Mouse (Mus musculus): Measurements from ENCODE around the gene Stx6. TPM values are rescaled to one million over a fixed set of nuclear protein-coding genes. Genes with fewer than 3 reads are reported as not detected.

Stx6 gene
- total and polyA plus RNA-seq, 2 experiments: 10.1 to 11.7 TPM

DNA sequence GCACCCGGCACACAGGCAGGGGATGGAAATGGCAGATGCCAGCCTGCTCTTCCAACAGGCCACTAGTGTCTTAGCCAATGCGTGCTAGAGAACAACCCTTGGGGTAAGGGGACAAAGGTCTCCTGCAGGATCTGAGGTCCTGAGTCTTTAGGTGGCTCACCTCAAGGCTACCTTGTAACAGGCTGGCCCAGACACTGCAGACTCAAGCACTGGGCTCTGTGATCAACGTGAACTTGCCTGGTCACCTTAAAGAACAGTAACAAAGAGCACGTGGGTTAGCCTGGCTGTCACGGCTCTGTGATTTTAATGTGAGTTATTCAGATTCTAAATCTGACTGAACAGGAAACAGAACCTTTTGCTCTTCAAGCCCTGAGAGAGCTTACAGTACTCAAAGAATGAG lies 79.6 kb downstream of the Stx6 start:
- TF ChIP-seq CTCF (IDR thresholded peaks at IDR 0.05; ENCODE audit: low read depth, low read length) (no peak), POLR2A (IDR thresholded peaks at IDR 0.05; ENCODE audit: extremely low read depth, insufficient read depth, low read length) (no peak)
- no peak overlapping the region for H3K4me3 ChIP-seq (ENCODE audit: insufficient read depth, low read depth, low read length)
- no peak overlapping the region for H3K27ac ChIP-seq (replicated peaks; ENCODE audit: insufficient read depth, low read depth, low read length)
- H3K27me3 ChIP-seq (ENCODE audit: control insufficient read depth, insufficient read depth, low read length): no peaks in the 10 kb centered on the region
- H3K79me2 ChIP-seq (ENCODE audit: control insufficient read depth, insufficient read depth, low read length): no peaks in the 10 kb centered on the region
- no peak overlapping the region for H3K9ac ChIP-seq (ENCODE audit: low read depth, low read length)
- 91% methylated on average over 5 of the region's 5 CpGs for WGBS
- no peaks in the 10 kb centered on the region for H3K36me3 ChIP-seq (ENCODE audit: control insufficient read depth, insufficient read depth, low read length)
- DNase-seq (ENCODE audit: extremely low read depth, low read depth, low spot score): no peak
- H3K4me1 ChIP-seq (ENCODE audit: control insufficient read depth, insufficient read depth, low read length): no peaks in the 10 kb centered on the region

DNA sequence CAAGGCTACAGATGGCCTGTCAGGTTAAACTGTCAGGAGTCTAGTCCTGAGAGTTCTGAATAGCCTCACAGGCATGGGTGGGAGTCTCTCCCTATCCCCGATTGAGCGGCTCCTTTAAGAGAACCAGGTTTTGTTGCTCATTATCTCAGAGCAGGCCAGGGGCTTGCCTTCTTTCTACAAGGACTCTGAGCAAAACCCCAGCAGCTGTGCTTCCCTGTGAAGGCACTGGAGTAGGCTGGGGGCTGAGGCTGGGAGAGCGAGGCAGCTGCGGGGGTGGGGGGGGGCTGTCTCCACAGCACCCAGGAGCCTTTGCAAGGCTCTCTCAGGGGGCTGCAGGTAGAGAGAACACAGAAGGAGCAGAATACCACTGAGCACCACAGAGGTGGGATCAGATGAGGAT lies 80.7 kb downstream of the Stx6 start:
- no peak overlapping the region for H3K27ac ChIP-seq (replicated peaks; ENCODE audit: insufficient read depth, low read depth, low read length)
- WGBS: 92% methylated on average over 4 of the region's 4 CpGs

GRCm38 (mm10) chr1:155239962-155240717 lies 81.6 kb downstream of the Stx6 start:
- WGBS: 85% methylated on average over 6 of the region's 6 CpGs
- no peak overlapping the region for H3K9ac ChIP-seq (ENCODE audit: low read depth, low read length)
- no peaks in the 10 kb centered on the region for H3K4me1 ChIP-seq (ENCODE audit: control insufficient read depth, insufficient read depth, low read length)

More for the DNA sequence above, 80.7 kb downstream of the Stx6 start:
- Histone ChIP-seq H3K9ac (ENCODE audit: low read depth, low read length) (no peak overlapping the region), H3K27me3 (ENCODE audit: control insufficient read depth, insufficient read depth, low read length) (peaks cover 3% of the 10 kb centered on the region; the same call in 1 of the 2 replicates), H3K36me3 (ENCODE audit: control insufficient read depth, insufficient read depth, low read length) (no peaks in the 10 kb centered on the region), H3K4me1 (ENCODE audit: control insufficient read depth, insufficient read depth, low read length) (no peaks in the 10 kb centered on the region), H3K79me2 (ENCODE audit: control insufficient read depth, insufficient read depth, low read length) (no peaks in the 10 kb centered on the region), H3K4me3 (ENCODE audit: insufficient read depth, low read depth, low read length) (no peak overlapping the region)
- no peak for TF ChIP-seq CTCF (IDR thresholded peaks at IDR 0.05; ENCODE audit: low read depth, low read length)
- no peak for TF ChIP-seq POLR2A (IDR thresholded peaks at IDR 0.05; ENCODE audit: extremely low read depth, insufficient read depth, low read length)
- no peak for DNase-seq (ENCODE audit: extremely low read depth, low read depth, low spot score)

GRCm38 (mm10) chr1:155241701-155242487 lies 83.4 kb downstream of the Stx6 start:
- WGBS: 82% methylated on average over 12 of the region's 12 CpGs

More at GRCm38 (mm10) chr1:155239962-155240717, 81.6 kb downstream of the Stx6 start:
- no peak for TF ChIP-seq CTCF (IDR thresholded peaks at IDR 0.05; ENCODE audit: low read depth, low read length)
- no peak for TF ChIP-seq POLR2A (IDR thresholded peaks at IDR 0.05; ENCODE audit: extremely low read depth, insufficient read depth, low read length)
- DNase-seq (ENCODE audit: extremely low read depth, low read depth, low spot score): no peak
- Histone ChIP-seq H3K36me3 (ENCODE audit: control insufficient read depth, insufficient read depth, low read length) (no peaks in the 10 kb centered on the region), H3K79me2 (ENCODE audit: control insufficient read depth, insufficient read depth, low read length) (no peaks in the 10 kb centered on the region), H3K4me3 (ENCODE audit: insufficient read depth, low read depth, low read length) (no peak overlapping the region), H3K27me3 (ENCODE audit: control insufficient read depth, insufficient read depth, low read length) (peaks cover 7% of the 10 kb centered on the region; the same call in 1 of the 2 replicates), H3K27ac (replicated peaks; ENCODE audit: insufficient read depth, low read depth, low read length) (no peak overlapping the region)

GRCm38 (mm10) chr1:155242488-155242745 lies 83.9 kb downstream of the Stx6 start:
- no peaks in the 10 kb centered on the region for H3K36me3 ChIP-seq (ENCODE audit: control insufficient read depth, insufficient read depth, low read length)
- H3K4me1 ChIP-seq (ENCODE audit: control insufficient read depth, insufficient read depth, low read length): no peaks in the 10 kb centered on the region
- H3K79me2 ChIP-seq (ENCODE audit: control insufficient read depth, insufficient read depth, low read length): no peaks in the 10 kb centered on the region
- DNase-seq (ENCODE audit: extremely low read depth, low read depth, low spot score): no peak
- 69% methylated on average over 1 of the region's 1 CpGs for WGBS
- no peak overlapping the region for H3K27ac ChIP-seq (replicated peaks; ENCODE audit: insufficient read depth, low read depth, low read length)
- H3K27me3 ChIP-seq (ENCODE audit: control insufficient read depth, insufficient read depth, low read length): peaks cover 10% of the 10 kb centered on the region; the same call in 1 of the 2 replicates
- no peak overlapping the region for H3K4me3 ChIP-seq (ENCODE audit: insufficient read depth, low read depth, low read length)
- TF ChIP-seq POLR2A (IDR thresholded peaks at IDR 0.05; ENCODE audit: extremely low read depth, insufficient read depth, low read length): no peak
- no peak for TF ChIP-seq CTCF (IDR thresholded peaks at IDR 0.05; ENCODE audit: low read depth, low read length)
- no peak overlapping the region for H3K9ac ChIP-seq (ENCODE audit: low read depth, low read length)

More at GRCm38 (mm10) chr1:155241701-155242487, 83.4 kb downstream of the Stx6 start:
- TF ChIP-seq POLR2A (IDR thresholded peaks at IDR 0.05; ENCODE audit: extremely low read depth, insufficient read depth, low read length) (no peak), CTCF (IDR thresholded peaks at IDR 0.05; ENCODE audit: low read depth, low read length) (no peak)
- Histone ChIP-seq H3K9ac (ENCODE audit: low read depth, low read length) (no peak overlapping the region), H3K4me3 (ENCODE audit: insufficient read depth, low read depth, low read length) (no peak overlapping the region), H3K27me3 (ENCODE audit: control insufficient read depth, insufficient read depth, low read length) (peaks cover 7% of the 10 kb centered on the region; the same call in 1 of the 2 replicates), H3K36me3 (ENCODE audit: control insufficient read depth, insufficient read depth, low read length) (no peaks in the 10 kb centered on the region), H3K79me2 (ENCODE audit: control insufficient read depth, insufficient read depth, low read length) (no peaks in the 10 kb centered on the region), H3K27ac (replicated peaks; ENCODE audit: insufficient read depth, low read depth, low read length) (no peak overlapping the region), H3K4me1 (ENCODE audit: control insufficient read depth, insufficient read depth, low read length) (no peaks in the 10 kb centered on the region)
- no peak for DNase-seq (ENCODE audit: extremely low read depth, low read depth, low spot score)
